29 mouse cellular contexts compared by ENCODE assay signal in genomic region chrX:142773658-142774057, GRCm38 (mm10).
A peak's percentile ranks its signal among the peaks of the same experiment; 100 is the strongest.
DNase-seq lines count a peak whose midpoint lies in the region; ATAC-seq lines count a peak whose summit lies in the region.
"Had no signal": no experiment of that assay in that cellular context is flagged by ENCODE, and none has a peak within 500 bp of the region (broad histone marks: within the 10 kb centered on the region; RNA-seq: fewer than 3 reads in every experiment).

No protein-coding gene starts in this region.

- no peak overlapping the region for H3K27ac ChIP-seq in kidney, embryonic 15.5 days
- H3K27ac ChIP-seq in lung, embryonic 15.5 days = peak overlapping the region; percentile 29; the same call in 1 of the 2 replicates
- H3K27ac ChIP-seq: embryonic facial prominence, embryonic 10.5 days; embryonic facial prominence, embryonic 15.5 days; forebrain, embryonic 13.5 days; heart, embryonic 10.5 days; heart, embryonic 15.5 days; hindbrain, embryonic 15.5 days; liver, embryonic 14.5 days; midbrain, embryonic 10.5 days; midbrain, embryonic 15.5 days had no signal

- WGBS in kidney, embryonic 15.5 days = 90% methylated on average over 4 of the region's 4 CpGs
- 76% methylated on average over 4 of the region's 4 CpGs for WGBS in lung, embryonic 15.5 days

- H3K4me3 ChIP-seq in kidney, embryonic 15.5 days (replicated peaks) = no peak overlapping the region
- no peak overlapping the region for H3K4me3 ChIP-seq in lung, embryonic 15.5 days
- H3K4me3 ChIP-seq: embryonic facial prominence, embryonic 10.5 days; embryonic facial prominence, embryonic 15.5 days; forebrain, embryonic 13.5 days; heart, embryonic 10.5 days; heart, embryonic 15.5 days; hindbrain, embryonic 15.5 days; midbrain, embryonic 10.5 days; midbrain, embryonic 15.5 days had no signal

- peaks cover 43% of the 10 kb centered on the region for H3K27me3 ChIP-seq in kidney, embryonic 15.5 days
- no peaks in the 10 kb centered on the region; the same call in 1 of the 2 replicates for H3K27me3 ChIP-seq in lung, embryonic 15.5 days
- H3K27me3 ChIP-seq: embryonic facial prominence, embryonic 15.5 days; forebrain, embryonic 13.5 days; heart, embryonic 15.5 days had no signal

- H3K9me3 ChIP-seq in kidney, embryonic 15.5 days (replicated peaks) = no peaks in the 10 kb centered on the region
- no peaks in the 10 kb centered on the region for H3K9me3 ChIP-seq in lung, embryonic 15.5 days
- H3K9me3 ChIP-seq: embryonic facial prominence, embryonic 10.5 days; embryonic facial prominence, embryonic 15.5 days; forebrain, embryonic 13.5 days; G1E; heart, embryonic 10.5 days; heart, embryonic 15.5 days; hindbrain, embryonic 15.5 days; midbrain, embryonic 10.5 days; midbrain, embryonic 15.5 days had no signal

- H3K36me3 ChIP-seq in kidney, embryonic 15.5 days = peaks cover 41% of the 10 kb centered on the region
- no peaks in the 10 kb centered on the region for H3K36me3 ChIP-seq in lung, embryonic 15.5 days
- H3K36me3 ChIP-seq: heart, embryonic 15.5 days; hindbrain, embryonic 15.5 days; midbrain, embryonic 15.5 days had no signal

- H3K4me1 ChIP-seq in kidney, embryonic 15.5 days = no peaks in the 10 kb centered on the region
- 0 out of 2 replicates have a peak, but pooled peaks cover 2% of the 10 kb centered on the region for H3K4me1 ChIP-seq in lung, embryonic 15.5 days
- H3K4me1 ChIP-seq: embryonic facial prominence, embryonic 10.5 days; embryonic facial prominence, embryonic 15.5 days; heart, embryonic 10.5 days; hindbrain, embryonic 15.5 days; midbrain, embryonic 15.5 days had no signal

- ATAC-seq in kidney, embryonic 15.5 days (replicated peaks; ENCODE audit: low FRiP score) = no peak
- peak; percentile 49; the same call in 1 of the 2 replicates for ATAC-seq in lung, embryonic 15.5 days (ENCODE audit: borderline replicate concordance, extremely low read depth, low FRiP score, low TSS enrichment)
- ATAC-seq: forebrain, embryonic 13.5 days; inflammation-experienced regulatory T-cells, adult 6 months; midbrain, embryonic 15.5 days had no signal

- intact Hi-C loops in heart, postnatal 36 days (cut with DNase I) = no loop called here

- H3K9ac ChIP-seq in kidney, embryonic 15.5 days = no peak overlapping the region
- H3K9ac ChIP-seq in lung, embryonic 15.5 days = no peak overlapping the region
- H3K9ac ChIP-seq: embryonic facial prominence, embryonic 15.5 days; forebrain, embryonic 13.5 days; heart, embryonic 15.5 days; hindbrain, embryonic 15.5 days; liver, embryonic 14.5 days; midbrain, embryonic 15.5 days had no signal

- H3K4me2 ChIP-seq in kidney, embryonic 15.5 days = no peak overlapping the region
- no peak overlapping the region for H3K4me2 ChIP-seq in lung, embryonic 15.5 days
- H3K4me2 ChIP-seq: embryonic facial prominence, embryonic 15.5 days; forebrain, embryonic 13.5 days; heart, embryonic 15.5 days; hindbrain, embryonic 15.5 days; midbrain, embryonic 15.5 days had no signal

- peak; percentile 1 for DNase-seq in kidney, adult 9 months
- peak; percentile 57 for DNase-seq in lung, postnatal 25 days (ENCODE audit: low spot score)
- DNase-seq in heart, postnatal 4 days = no peak
- no peak for DNase-seq in layer of hippocampus, postnatal 14 days (ENCODE audit: low spot score in 2 of 2)
- no peak for DNase-seq in heart, postnatal 36 days
- DNase-seq: adrenal gland, adult 8-10 months; cerebellum, adult 2 months; cerebellum, postnatal 25 days; gastrocnemius, postnatal 14 days; heart, adult 11 months; kidney, adult 18-20 months; kidney, postnatal 10 days; layer of hippocampus, adult 9-11 months; liver; thymus, adult 18-20 months; thymus, postnatal 36 days had no signal

Comparison
In these comparisons a context has a peak if more than half of its experiments do, and no peak if none do; other contexts are left out.
1. DNase-seq: peak in kidney, adult 9 months (single experiment) and lung, postnatal 25 days (single experiment); none in heart, postnatal 4 days (single experiment), layer of hippocampus, postnatal 14 days (0 of 2) and heart, postnatal 36 days (0 of 2).